Mouse (Mus musculus): ENCODE data around the gene Bora. TPM values are rescaled to one million over a fixed set of nuclear protein-coding genes. Genes with fewer than 3 reads are reported as not detected.

Gene Bora
- polyA plus RNA-seq (2014; fragmentation: Nextera tagmentation; extraction: Ambion mirVana) = 71.4 and 74.0 TPM in 2 replicates

DNA sequence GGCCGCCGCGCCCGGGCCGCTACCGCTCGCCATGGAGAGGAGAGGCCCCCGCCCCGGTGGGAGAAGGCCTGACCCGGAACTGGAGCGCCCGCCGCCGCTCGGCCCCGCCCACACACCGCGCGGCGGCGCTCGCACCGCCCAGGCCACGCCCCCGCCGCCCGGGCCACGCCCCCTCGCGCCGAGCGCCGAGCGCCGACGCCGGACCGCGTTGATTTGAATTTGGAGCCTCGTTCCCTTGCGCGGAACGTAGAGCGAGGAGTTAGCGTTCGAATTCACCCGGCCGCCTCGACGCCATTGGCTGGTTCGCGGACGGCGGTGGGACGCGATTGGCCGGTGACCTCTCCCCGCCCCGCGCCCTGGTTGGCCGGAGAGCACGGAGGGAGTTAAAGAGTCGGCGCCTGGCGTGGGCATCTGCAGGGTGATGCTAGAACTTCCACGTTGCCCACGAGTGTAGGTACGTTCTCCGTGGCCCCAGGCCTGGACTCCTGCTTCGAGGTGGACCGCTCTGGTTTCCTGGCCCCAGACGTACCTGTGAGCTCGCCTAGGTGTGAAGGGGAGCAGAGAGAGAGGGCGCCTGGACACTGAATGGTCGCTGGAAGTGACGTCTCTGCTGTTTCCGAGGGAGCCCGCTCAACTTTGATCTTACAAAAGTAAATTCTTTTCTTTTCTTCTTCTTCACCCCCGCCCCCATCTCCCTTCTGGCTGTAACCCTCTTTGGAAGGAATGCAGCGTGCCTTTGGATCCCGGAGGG lies at the start of gene Bora, which contains the start of gene Mzt1:
Gene Bora, plus strand, starts transcription at position 192 of the 751 bp plus-strand sequence.
Gene Mzt1, minus strand, starts transcription at position 104 of the 751 bp plus-strand sequence.
- peak within 1 kb of the TSS; percentile 96 for H3K4me3 ChIP-seq (ENCODE audit: low read depth, low read length)
- under 1% methylated on average over 72 of the region's 81 CpGs for WGBS
- ATAC-seq (replicated peaks; ENCODE audit: insufficient number of reproducible peaks, low FRiP score, low TSS enrichment, low read depth) = peak; percentile 97
- H3K9me3 ChIP-seq (replicated peaks; ENCODE audit: control insufficient read depth, low read length) = no peaks in the 10 kb centered on the region
- H3K27ac ChIP-seq (replicated peaks; ENCODE audit: low read depth, low read length) = peak within 1 kb of the TSS; percentile 77
- peak; percentile 95 for DNase-seq (ENCODE audit: low spot score)
- no peaks in the 10 kb centered on the region for H3K4me1 ChIP-seq (ENCODE audit: control insufficient read depth, insufficient read depth, low read length)
- H3K27me3 ChIP-seq (ENCODE audit: control insufficient read depth, insufficient read depth, low read length) = no peaks in the 10 kb centered on the region
- H3K4me2 ChIP-seq (ENCODE audit: low read depth, low read length) = peak within 1 kb of the TSS; percentile 62
- H3K36me3 ChIP-seq (replicated peaks; ENCODE audit: control insufficient read depth, insufficient read depth, low read depth, low read length) = no peaks in the 10 kb centered on the region; the same call in 1 of the 2 replicates
- peak within 1 kb of the TSS; percentile 97 for H3K9ac ChIP-seq (replicated peaks; ENCODE audit: low read length)

DNA sequence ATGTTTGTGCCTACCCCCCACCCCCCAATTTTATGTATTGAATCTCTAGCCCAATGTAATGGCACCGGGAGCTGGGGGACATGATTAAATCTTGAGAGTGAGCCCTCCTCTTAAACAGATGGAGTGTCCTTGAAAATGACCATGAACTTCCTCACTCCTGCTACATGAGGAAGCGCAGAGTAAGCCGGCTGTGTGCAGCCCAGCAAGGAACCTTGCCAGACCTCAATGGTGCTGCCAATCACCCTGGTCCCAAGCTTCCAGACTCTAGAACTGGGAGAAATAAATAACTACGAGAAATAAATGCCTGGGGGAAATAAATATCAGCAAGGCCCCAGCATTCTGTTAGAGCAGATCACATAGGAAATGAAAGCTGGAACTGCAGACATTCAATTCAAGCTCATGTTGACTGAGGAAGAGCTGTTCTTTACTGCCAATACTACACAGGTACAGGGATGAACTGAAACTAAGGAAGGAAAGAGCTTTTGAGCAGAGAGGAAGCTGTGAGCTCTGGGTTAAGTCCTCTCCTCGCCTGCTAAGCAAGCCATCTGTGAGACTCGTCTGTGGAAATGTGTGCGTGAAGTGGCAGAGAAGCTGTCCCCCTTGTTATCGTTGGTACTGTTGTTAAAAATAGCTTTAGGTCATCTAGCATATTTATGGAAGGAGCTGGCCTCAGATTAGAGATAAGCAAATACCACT lies 35.6 kb upstream of the Bora start:
- no peak for ATAC-seq (replicated peaks; ENCODE audit: insufficient number of reproducible peaks, low FRiP score, low TSS enrichment, low read depth)
- H3K27me3 ChIP-seq (ENCODE audit: control insufficient read depth, insufficient read depth, low read length) = no peaks in the 10 kb centered on the region
- no peak overlapping the region for H3K27ac ChIP-seq (replicated peaks; ENCODE audit: low read depth, low read length)
- H3K4me1 ChIP-seq (ENCODE audit: control insufficient read depth, insufficient read depth, low read length) = no peaks in the 10 kb centered on the region
- no peak overlapping the region for H3K4me2 ChIP-seq (ENCODE audit: low read depth, low read length)
- H3K4me3 ChIP-seq (ENCODE audit: low read depth, low read length) = no peak overlapping the region
- no peak overlapping the region for H3K9ac ChIP-seq (replicated peaks; ENCODE audit: low read length)
- WGBS = 71% methylated on average over 8 of the region's 8 CpGs
- no peaks in the 10 kb centered on the region for H3K36me3 ChIP-seq (replicated peaks; ENCODE audit: control insufficient read depth, insufficient read depth, low read depth, low read length)
- H3K9me3 ChIP-seq (replicated peaks; ENCODE audit: control insufficient read depth, low read length) = no peaks in the 10 kb centered on the region
- no peak for DNase-seq (ENCODE audit: low spot score)

DNA sequence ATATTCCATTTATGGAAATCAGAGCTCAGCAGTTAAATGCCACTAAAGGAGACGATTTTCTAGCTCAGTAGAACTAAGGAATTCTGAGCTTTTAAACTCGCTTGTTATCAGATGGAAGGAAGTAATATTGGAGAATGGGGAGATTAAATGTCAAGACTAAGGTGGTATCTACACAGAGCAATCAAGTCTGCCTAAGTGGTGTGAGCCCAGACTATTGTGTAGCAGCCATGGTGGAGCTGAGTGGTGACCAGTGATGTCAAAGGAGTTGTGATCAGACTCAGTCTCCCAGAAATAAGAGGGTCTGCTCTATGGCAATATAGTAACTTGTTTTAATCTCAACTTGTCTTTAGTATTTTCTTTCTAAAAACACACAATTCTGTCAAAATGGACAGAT lies 35.1 kb upstream of the Bora start:
- no peak overlapping the region for H3K4me2 ChIP-seq (ENCODE audit: low read depth, low read length)
- no peaks in the 10 kb centered on the region for H3K4me1 ChIP-seq (ENCODE audit: control insufficient read depth, insufficient read depth, low read length)
- no peak overlapping the region for H3K9ac ChIP-seq (replicated peaks; ENCODE audit: low read length)
- H3K36me3 ChIP-seq (replicated peaks; ENCODE audit: control insufficient read depth, insufficient read depth, low read depth, low read length) = no peaks in the 10 kb centered on the region
- 57% methylated on average over 2 of the region's 2 CpGs for WGBS
- ATAC-seq (replicated peaks; ENCODE audit: insufficient number of reproducible peaks, low FRiP score, low TSS enrichment, low read depth) (no peak), DNase-seq (ENCODE audit: low spot score) (no peak)
- H3K9me3 ChIP-seq (replicated peaks; ENCODE audit: control insufficient read depth, low read length) = no peaks in the 10 kb centered on the region
- no peak overlapping the region for H3K27ac ChIP-seq (replicated peaks; ENCODE audit: low read depth, low read length)
- no peak overlapping the region for H3K4me3 ChIP-seq (ENCODE audit: low read depth, low read length)
- no peaks in the 10 kb centered on the region for H3K27me3 ChIP-seq (ENCODE audit: control insufficient read depth, insufficient read depth, low read length)

DNA sequence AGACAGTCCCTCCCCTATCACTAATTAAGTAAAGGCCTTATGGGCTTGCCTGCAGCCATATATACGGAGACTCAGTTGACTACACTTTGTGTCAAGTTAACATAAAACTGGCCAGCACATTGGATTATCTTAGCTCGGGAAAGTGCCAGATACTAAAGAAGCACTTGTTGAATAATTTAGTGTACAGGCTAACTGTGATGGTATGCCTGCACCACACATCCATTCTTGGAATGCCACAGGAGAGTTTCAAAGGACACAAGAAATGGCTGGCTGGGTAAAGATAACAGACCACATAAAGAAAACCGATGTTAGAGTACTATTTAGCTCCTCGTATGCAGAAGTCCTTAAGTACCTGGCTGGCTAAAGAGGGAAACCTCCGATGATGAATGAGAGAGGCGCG lies 27.3 kb upstream of the Bora start:
- no peaks in the 10 kb centered on the region for H3K4me1 ChIP-seq (ENCODE audit: control insufficient read depth, insufficient read depth, low read length)
- H3K9me3 ChIP-seq (replicated peaks; ENCODE audit: control insufficient read depth, low read length) = no peaks in the 10 kb centered on the region
- no peak overlapping the region for H3K9ac ChIP-seq (replicated peaks; ENCODE audit: low read length)
- 87% methylated on average over 7 of the region's 7 CpGs for WGBS
- H3K4me2 ChIP-seq (ENCODE audit: low read depth, low read length) = no peak overlapping the region
- H3K36me3 ChIP-seq (replicated peaks; ENCODE audit: control insufficient read depth, insufficient read depth, low read depth, low read length) = no peaks in the 10 kb centered on the region
- H3K27me3 ChIP-seq (ENCODE audit: control insufficient read depth, insufficient read depth, low read length) = no peaks in the 10 kb centered on the region
- H3K27ac ChIP-seq (replicated peaks; ENCODE audit: low read depth, low read length) = no peak overlapping the region
- no peak for ATAC-seq (replicated peaks; ENCODE audit: insufficient number of reproducible peaks, low FRiP score, low TSS enrichment, low read depth)
- DNase-seq (ENCODE audit: low spot score) = no peak
- H3K4me3 ChIP-seq (ENCODE audit: low read depth, low read length) = no peak overlapping the region

DNA sequence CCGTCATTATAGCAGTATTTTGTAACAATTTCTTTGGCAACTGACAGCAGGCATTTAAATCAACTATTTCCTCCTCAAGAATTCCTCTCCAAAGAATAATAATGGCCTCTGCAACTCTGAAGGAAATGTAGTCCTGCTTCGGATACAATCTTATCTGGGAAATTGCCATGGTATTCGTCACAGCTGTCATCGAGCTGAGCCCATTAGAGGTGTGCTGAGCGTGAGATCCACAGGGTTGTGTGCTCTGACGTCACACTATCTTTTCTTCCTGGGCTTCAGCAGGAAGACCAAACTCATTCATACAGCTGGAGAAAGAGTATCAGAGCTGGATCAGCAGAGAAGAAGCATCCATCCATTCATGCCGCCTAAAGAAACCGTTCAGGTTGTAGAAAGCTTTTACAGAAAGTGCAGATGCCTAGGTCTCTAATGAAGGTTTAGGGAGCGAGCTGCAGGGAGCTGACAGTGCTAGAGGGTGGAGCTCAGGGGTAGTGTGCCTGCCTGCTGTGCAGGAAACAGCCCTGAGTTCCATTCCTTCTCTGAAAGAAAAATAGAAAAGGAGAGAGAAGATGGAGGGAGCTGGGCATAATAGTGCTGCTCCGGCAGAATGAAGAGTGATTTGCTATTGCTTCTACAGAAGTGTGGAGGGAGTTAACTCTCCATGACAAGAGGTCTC lies 26.8 kb upstream of the Bora start:
- WGBS = 59% methylated on average over 10 of the region's 10 CpGs
- no peaks in the 10 kb centered on the region for H3K9me3 ChIP-seq (replicated peaks; ENCODE audit: control insufficient read depth, low read length)
- DNase-seq (ENCODE audit: low spot score) (no peak), ATAC-seq (replicated peaks; ENCODE audit: insufficient number of reproducible peaks, low FRiP score, low TSS enrichment, low read depth) (no peak)
- no peaks in the 10 kb centered on the region for H3K4me1 ChIP-seq (ENCODE audit: control insufficient read depth, insufficient read depth, low read length)
- H3K4me2 ChIP-seq (ENCODE audit: low read depth, low read length) = no peak overlapping the region
- no peak overlapping the region for H3K4me3 ChIP-seq (ENCODE audit: low read depth, low read length)
- no peak overlapping the region for H3K9ac ChIP-seq (replicated peaks; ENCODE audit: low read length)
- no peak overlapping the region for H3K27ac ChIP-seq (replicated peaks; ENCODE audit: low read depth, low read length)
- H3K27me3 ChIP-seq (ENCODE audit: control insufficient read depth, insufficient read depth, low read length) = no peaks in the 10 kb centered on the region
- H3K36me3 ChIP-seq (replicated peaks; ENCODE audit: control insufficient read depth, insufficient read depth, low read depth, low read length) = no peaks in the 10 kb centered on the region

DNA sequence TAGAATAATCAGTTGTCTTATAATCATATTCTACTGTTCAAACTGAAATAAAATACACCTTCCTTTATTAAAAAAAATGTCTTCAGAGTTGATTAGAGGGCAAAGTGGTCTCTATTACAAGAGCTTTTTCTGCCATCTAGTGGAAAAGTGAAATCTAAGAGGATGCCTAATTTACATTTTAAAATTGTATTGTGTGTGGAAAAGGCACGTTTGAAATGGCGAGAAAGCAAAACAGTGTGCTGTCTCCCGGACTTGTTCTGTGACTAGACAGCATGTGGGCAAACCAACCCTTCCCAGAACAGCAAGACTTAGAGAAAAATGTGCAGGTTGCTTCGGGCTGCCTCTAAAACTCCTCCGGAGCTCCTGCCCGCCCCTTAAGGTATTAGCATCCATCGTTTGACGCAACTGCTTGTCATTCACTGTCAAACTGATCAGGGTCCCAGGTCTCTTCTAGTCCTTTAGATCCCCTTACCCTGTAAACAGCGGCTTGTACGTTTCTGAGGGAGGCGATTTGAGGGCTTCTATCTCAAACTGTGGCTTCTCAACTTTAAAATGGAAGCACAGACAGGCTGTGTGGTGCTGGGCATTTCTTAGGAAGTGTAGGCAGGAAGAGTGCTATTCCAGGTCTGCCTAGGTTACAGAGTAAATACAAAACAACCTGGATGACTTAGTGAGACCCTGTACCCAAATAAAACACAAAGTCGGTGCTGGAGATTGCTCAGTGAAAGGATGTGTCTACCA lies 23.5 kb upstream of the Bora start:
- no peak for ATAC-seq (replicated peaks; ENCODE audit: insufficient number of reproducible peaks, low FRiP score, low TSS enrichment, low read depth)
- H3K27ac ChIP-seq (replicated peaks; ENCODE audit: low read depth, low read length) = no peak overlapping the region
- no peak overlapping the region for H3K4me3 ChIP-seq (ENCODE audit: low read depth, low read length)
- no peaks in the 10 kb centered on the region for H3K4me1 ChIP-seq (ENCODE audit: control insufficient read depth, insufficient read depth, low read length)
- H3K4me2 ChIP-seq (ENCODE audit: low read depth, low read length) = peak overlapping the region; percentile 23; the same call in 1 of the 2 replicates
- WGBS = 52% methylated on average over 12 of the region's 12 CpGs
- peak; percentile 47 for DNase-seq (ENCODE audit: low spot score)
- H3K9ac ChIP-seq (replicated peaks; ENCODE audit: low read length) = no peak overlapping the region
- H3K9me3 ChIP-seq (replicated peaks; ENCODE audit: control insufficient read depth, low read length) = no peaks in the 10 kb centered on the region
- H3K36me3 ChIP-seq (replicated peaks; ENCODE audit: control insufficient read depth, insufficient read depth, low read depth, low read length) = no peaks in the 10 kb centered on the region
- no peaks in the 10 kb centered on the region for H3K27me3 ChIP-seq (ENCODE audit: control insufficient read depth, insufficient read depth, low read length)

DNA sequence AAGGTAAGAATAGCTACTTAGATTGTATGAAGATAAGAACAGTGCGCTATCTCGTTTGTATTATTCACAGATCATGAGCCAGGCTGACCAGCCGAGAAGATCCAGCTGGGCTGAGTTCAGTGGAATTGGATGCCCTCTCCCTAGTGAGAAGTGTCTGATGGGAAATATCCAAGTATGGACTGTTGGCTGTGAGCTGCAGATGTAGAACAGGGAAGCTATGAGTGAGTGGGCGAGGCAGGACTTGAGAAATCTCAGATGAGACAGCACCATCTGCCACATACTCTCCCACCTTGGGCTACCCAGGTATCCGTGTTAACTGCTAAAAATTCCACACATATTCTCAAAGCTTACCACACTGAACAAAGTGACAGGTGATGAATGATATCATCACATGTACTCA lies 16.0 kb upstream of the Bora start:
- Histone ChIP-seq H3K27ac (replicated peaks; ENCODE audit: low read depth, low read length) (no peak overlapping the region), H3K4me2 (ENCODE audit: low read depth, low read length) (no peak overlapping the region), H3K4me3 (ENCODE audit: low read depth, low read length) (no peak overlapping the region), H3K9ac (replicated peaks; ENCODE audit: low read length) (no peak overlapping the region), H3K36me3 (replicated peaks; ENCODE audit: control insufficient read depth, insufficient read depth, low read depth, low read length) (no peaks in the 10 kb centered on the region; the same call in 1 of the 2 replicates), H3K27me3 (ENCODE audit: control insufficient read depth, insufficient read depth, low read length) (no peaks in the 10 kb centered on the region), H3K9me3 (replicated peaks; ENCODE audit: control insufficient read depth, low read length) (no peaks in the 10 kb centered on the region), H3K4me1 (ENCODE audit: control insufficient read depth, insufficient read depth, low read length) (no peaks in the 10 kb centered on the region)
- 88% methylated on average over 5 of the region's 5 CpGs for WGBS
- DNase-seq (ENCODE audit: low spot score) (no peak), ATAC-seq (replicated peaks; ENCODE audit: insufficient number of reproducible peaks, low FRiP score, low TSS enrichment, low read depth) (0 out of 2 replicates have a peak, but pooled peaks have one; percentile 14)

All from embryonic facial prominence, embryonic 11.5 days (tissue).